Mouse (Mus musculus): ENCODE measurements around the gene Slc35c2. TPM values are rescaled to one million over a fixed set of nuclear protein-coding genes. Genes with fewer than 3 reads are reported as not detected.

Slc35c2 gene
- polyA plus RNA-seq, 1 experiment from 2014 or later: 51.6 TPM

DNA sequence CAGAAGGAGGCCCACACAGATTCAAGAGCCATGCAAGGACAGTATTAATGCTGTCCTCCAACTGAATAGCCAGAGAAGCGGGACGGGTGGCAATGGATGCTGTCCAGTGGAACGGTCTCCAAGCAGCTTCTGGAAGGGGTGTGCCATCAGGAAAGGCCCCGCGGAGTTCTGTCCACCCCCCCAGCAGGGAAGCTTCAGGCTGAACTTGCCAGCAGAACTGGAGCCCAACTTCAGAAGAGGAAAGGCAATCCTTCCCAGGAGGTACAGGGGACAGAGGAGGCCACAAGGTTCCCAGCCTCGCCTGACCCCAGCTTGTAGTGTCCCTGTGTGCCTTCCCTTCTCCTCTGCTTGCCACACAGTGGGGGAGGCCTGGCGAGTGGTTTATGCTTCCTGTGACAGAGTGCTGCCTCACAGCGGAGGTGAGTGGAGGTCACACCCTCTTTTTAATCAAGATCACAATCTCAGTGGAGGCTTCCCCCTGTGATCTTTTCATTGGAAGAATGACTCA is 33.8 kb upstream of the Slc35c2 start:
- Histone ChIP-seq H3K9me3 (replicated peaks; ENCODE audit: low read length) (no peaks in the 10 kb centered on the region), H3K36me3 (ENCODE audit: insufficient read depth, low read length) (no peaks in the 10 kb centered on the region), H3K9ac (ENCODE audit: low read depth, low read length) (peak overlapping the region; percentile 5; the same call in 1 of the 2 replicates), H3K27ac (peak overlapping the region; percentile 87), H3K4me3 (replicated peaks; ENCODE audit: low read depth, low read length) (no peak overlapping the region), H3K27me3 (ENCODE audit: insufficient read depth, low read length) (no peaks in the 10 kb centered on the region), H3K4me2 (ENCODE audit: low read length) (peak overlapping the region; percentile 32; the same call in 1 of the 2 replicates), H3K4me1 (replicated peaks; ENCODE audit: insufficient read depth, low read length) (peaks cover 74% of the 10 kb centered on the region)
- peak; percentile 24; the same call in 1 of the 2 replicates for TF ChIP-seq CTCF (IDR thresholded peaks at IDR 0.05; ENCODE audit: low read depth)
- WGBS: 53% methylated on average over 8 of the region's 8 CpGs
- ATAC-seq (replicated peaks; ENCODE audit: low FRiP score, low read depth) (no peak), DNase-seq (ENCODE audit: low spot score) (no peak)

GRCm38 (mm10) chr2:165320531-165321150 is 33.0 kb upstream of the Slc35c2 start:
- ATAC-seq (replicated peaks; ENCODE audit: low FRiP score, low read depth) (no peak), DNase-seq (ENCODE audit: low spot score) (peak; percentile 81)
- H3K4me2 ChIP-seq (ENCODE audit: low read length): peak overlapping the region; percentile 32; the same call in 1 of the 2 replicates
- no peaks in the 10 kb centered on the region for H3K9me3 ChIP-seq (replicated peaks; ENCODE audit: low read length)
- no peaks in the 10 kb centered on the region for H3K27me3 ChIP-seq (ENCODE audit: insufficient read depth, low read length)
- H3K27ac ChIP-seq: peak overlapping the region; percentile 87
- WGBS: 45% methylated on average over 12 of the region's 12 CpGs
- no peak overlapping the region for H3K4me3 ChIP-seq (replicated peaks; ENCODE audit: low read depth, low read length)
- peaks cover 4% of the 10 kb centered on the region; the same call in 1 of the 2 replicates for H3K36me3 ChIP-seq (ENCODE audit: insufficient read depth, low read length)
- TF ChIP-seq CTCF (IDR thresholded peaks at IDR 0.05; ENCODE audit: low read depth): no peak
- no peak overlapping the region for H3K9ac ChIP-seq (ENCODE audit: low read depth, low read length)
- peaks cover 76% of the 10 kb centered on the region for H3K4me1 ChIP-seq (replicated peaks; ENCODE audit: insufficient read depth, low read length)

- no peak for ATAC-seq (replicated peaks; ENCODE audit: low FRiP score, low read depth)
- Histone ChIP-seq H3K9me3 (replicated peaks; ENCODE audit: low read length) (no peaks in the 10 kb centered on the region), H3K4me2 (ENCODE audit: low read length) (no peak overlapping the region), H3K4me1 (replicated peaks; ENCODE audit: insufficient read depth, low read length) (peaks cover 72% of the 10 kb centered on the region), H3K9ac (ENCODE audit: low read depth, low read length) (no peak overlapping the region), H3K27me3 (ENCODE audit: insufficient read depth, low read length) (no peaks in the 10 kb centered on the region), H3K4me3 (replicated peaks; ENCODE audit: low read depth, low read length) (no peak overlapping the region), H3K36me3 (ENCODE audit: insufficient read depth, low read length) (peaks cover 15% of the 10 kb centered on the region; the same call in 1 of the 2 replicates), H3K27ac (0 out of 2 replicates have a peak overlapping the region, but pooled peaks have one; percentile 87)
- DNase-seq (ENCODE audit: low spot score): no peak
- TF ChIP-seq CTCF (IDR thresholded peaks at IDR 0.05; ENCODE audit: low read depth): no peak
- 35% methylated on average over 4 of the region's 4 CpGs for WGBS
Observed at GRCm38 (mm10) chr2:165319503-165319902, 31.8 kb upstream of the Slc35c2 start.

- ATAC-seq (replicated peaks; ENCODE audit: low FRiP score, low read depth): no peak
- WGBS: 67% methylated on average over 7 of the region's 7 CpGs
Observed at GRCm38 (mm10) chr2:165318941-165319340, 31.3 kb upstream of the Slc35c2 start.

DNA sequence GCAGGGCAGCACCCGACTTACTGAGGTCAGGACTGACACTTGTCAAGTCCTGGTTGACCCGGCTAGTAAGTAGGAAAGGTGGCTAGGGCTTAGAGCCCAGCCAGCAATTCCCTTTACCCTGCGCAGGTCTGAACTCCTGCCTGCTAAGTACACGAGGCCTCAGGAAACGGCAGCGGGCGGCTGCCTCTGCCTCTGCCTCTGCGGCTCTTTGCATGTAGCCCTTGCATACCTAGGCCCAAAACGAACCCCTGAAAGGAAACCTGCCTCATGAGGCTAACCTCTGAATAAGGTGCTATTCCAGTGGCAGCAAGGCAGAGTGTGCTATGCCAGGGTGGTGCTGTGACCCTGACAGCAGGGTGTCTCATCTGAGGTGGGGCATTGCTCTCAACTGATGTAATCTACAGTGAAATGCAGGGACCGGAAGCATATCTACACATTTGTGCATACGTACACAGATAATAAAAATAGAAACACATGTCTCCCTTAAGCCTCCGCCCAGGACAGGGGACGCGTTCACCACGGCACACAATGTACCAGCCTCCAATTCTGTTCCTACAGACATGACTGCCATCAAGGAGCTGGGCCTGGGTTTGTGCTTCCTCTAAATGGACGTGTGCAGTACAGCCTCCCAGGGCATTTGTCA is 30.1 kb upstream of the Slc35c2 start:
- ATAC-seq (replicated peaks; ENCODE audit: low FRiP score, low read depth): no peak
- Histone ChIP-seq H3K9ac (ENCODE audit: low read depth, low read length) (0 out of 2 replicates have a peak overlapping the region, but pooled peaks have one; percentile 3), H3K36me3 (ENCODE audit: insufficient read depth, low read length) (peaks cover 22% of the 10 kb centered on the region; the same call in 1 of the 2 replicates), H3K9me3 (replicated peaks; ENCODE audit: low read length) (no peaks in the 10 kb centered on the region), H3K4me3 (replicated peaks; ENCODE audit: low read depth, low read length) (no peak overlapping the region), H3K27me3 (ENCODE audit: insufficient read depth, low read length) (no peaks in the 10 kb centered on the region), H3K4me1 (replicated peaks; ENCODE audit: insufficient read depth, low read length) (peaks cover 64% of the 10 kb centered on the region), H3K4me2 (ENCODE audit: low read length) (no peak overlapping the region), H3K27ac (peak overlapping the region; percentile 67)
- TF ChIP-seq CTCF (IDR thresholded peaks at IDR 0.05; ENCODE audit: low read depth): no peak
- 56% methylated on average over 16 of the region's 16 CpGs for WGBS
- DNase-seq (ENCODE audit: low spot score): no peak

More at GRCm38 (mm10) chr2:165318941-165319340, 31.3 kb upstream of the Slc35c2 start:
- Histone ChIP-seq H3K4me1 (replicated peaks; ENCODE audit: insufficient read depth, low read length) (peaks cover 68% of the 10 kb centered on the region), H3K27ac (peak overlapping the region; percentile 87), H3K9me3 (replicated peaks; ENCODE audit: low read length) (no peaks in the 10 kb centered on the region), H3K27me3 (ENCODE audit: insufficient read depth, low read length) (no peaks in the 10 kb centered on the region), H3K9ac (ENCODE audit: low read depth, low read length) (no peak overlapping the region), H3K4me3 (replicated peaks; ENCODE audit: low read depth, low read length) (no peak overlapping the region), H3K4me2 (ENCODE audit: low read length) (no peak overlapping the region), H3K36me3 (ENCODE audit: insufficient read depth, low read length) (peaks cover 17% of the 10 kb centered on the region; the same call in 1 of the 2 replicates)
- no peak for DNase-seq (ENCODE audit: low spot score)
- no peak for TF ChIP-seq CTCF (IDR thresholded peaks at IDR 0.05; ENCODE audit: low read depth)

- WGBS: 17% methylated on average over 9 of the region's 9 CpGs
- peaks cover 59% of the 10 kb centered on the region for H3K4me1 ChIP-seq (replicated peaks; ENCODE audit: insufficient read depth, low read length)
- peak; percentile 66 for ATAC-seq (replicated peaks; ENCODE audit: low FRiP score, low read depth)
Observed at GRCm38 (mm10) chr2:165316837-165317473, 29.3 kb upstream of the Slc35c2 start.

More at GRCm38 (mm10) chr2:165316837-165317473, 29.3 kb upstream of the Slc35c2 start:
- H3K36me3 ChIP-seq (ENCODE audit: insufficient read depth, low read length): peaks cover 24% of the 10 kb centered on the region; the same call in 1 of the 2 replicates
- H3K4me2 ChIP-seq (ENCODE audit: low read length): no peak overlapping the region; the same call in 1 of the 2 replicates
- H3K4me3 ChIP-seq (replicated peaks; ENCODE audit: low read depth, low read length): no peak overlapping the region
- TF ChIP-seq CTCF (IDR thresholded peaks at IDR 0.05; ENCODE audit: low read depth): no peak
- H3K9me3 ChIP-seq (replicated peaks; ENCODE audit: low read length): no peaks in the 10 kb centered on the region
- H3K9ac ChIP-seq (ENCODE audit: low read depth, low read length): no peak overlapping the region
- peak overlapping the region; percentile 67 for H3K27ac ChIP-seq
- no peaks in the 10 kb centered on the region for H3K27me3 ChIP-seq (ENCODE audit: insufficient read depth, low read length)
- DNase-seq (ENCODE audit: low spot score): peak; percentile 94
